Mouse (Mus musculus): ENCODE data around the gene Elmo3. TPM values are rescaled to one million over a fixed set of nuclear protein-coding genes. Genes with fewer than 3 reads are reported as not detected.
A peak's percentile ranks its signal among the peaks of the same experiment; 100 is the strongest.

Elmo3 gene
- polyA plus RNA-seq, 1 experiment from 2014 or later: 5.1 TPM

GRCm38 (mm10) chr8:105342768-105343167, 37.4 kb downstream of the Elmo3 start:
- Histone ChIP-seq H3K9ac (ENCODE audit: low read length) (no peak overlapping the region), H3K9me3 (replicated peaks; ENCODE audit: control insufficient read depth, low read length) (no peaks in the 10 kb centered on the region), H3K4me2 (ENCODE audit: low read depth, low read length) (no peak overlapping the region), H3K4me3 (ENCODE audit: low read length) (no peak overlapping the region), H3K36me3 (ENCODE audit: control insufficient read depth, insufficient read depth) (no peaks in the 10 kb centered on the region), H3K4me1 (ENCODE audit: control insufficient read depth, insufficient read depth, low read length) (peaks cover 54% of the 10 kb centered on the region), H3K27ac (ENCODE audit: low read length) (no peak overlapping the region), H3K27me3 (ENCODE audit: control insufficient read depth, insufficient read depth, low read length) (no peaks in the 10 kb centered on the region)
- WGBS: 66% methylated on average over 4 of the region's 4 CpGs
- no peak for ATAC-seq (replicated peaks; ENCODE audit: extremely low read depth, insufficient read depth, low FRiP score)

- peaks cover 50% of the 10 kb centered on the region for H3K4me1 ChIP-seq (ENCODE audit: control insufficient read depth, insufficient read depth, low read length)
- no peak overlapping the region for H3K27ac ChIP-seq (ENCODE audit: low read length)
- WGBS: 46% methylated on average over 8 of the region's 8 CpGs
- H3K4me2 ChIP-seq (ENCODE audit: low read depth, low read length): peak overlapping the region; percentile 14; the same call in 1 of the 2 replicates
- no peak overlapping the region for H3K9ac ChIP-seq (ENCODE audit: low read length)
- H3K4me3 ChIP-seq (ENCODE audit: low read length): no peak overlapping the region
- H3K36me3 ChIP-seq (ENCODE audit: control insufficient read depth, insufficient read depth): no peaks in the 10 kb centered on the region
- H3K27me3 ChIP-seq (ENCODE audit: control insufficient read depth, insufficient read depth, low read length): no peaks in the 10 kb centered on the region
- ATAC-seq (replicated peaks; ENCODE audit: extremely low read depth, insufficient read depth, low FRiP score): no peak
- no peaks in the 10 kb centered on the region for H3K9me3 ChIP-seq (replicated peaks; ENCODE audit: control insufficient read depth, low read length)
These were observed 38.6 kb downstream of the Elmo3 start for GRCm38 (mm10) chr8:105343791-105344574.

- Histone ChIP-seq H3K36me3 (ENCODE audit: control insufficient read depth, insufficient read depth) (no peaks in the 10 kb centered on the region), H3K4me2 (ENCODE audit: low read depth, low read length) (peak overlapping the region; percentile 87), H3K9ac (ENCODE audit: low read length) (peak overlapping the region; percentile 53), H3K27me3 (ENCODE audit: control insufficient read depth, insufficient read depth, low read length) (no peaks in the 10 kb centered on the region), H3K27ac (ENCODE audit: low read length) (peak overlapping the region; percentile 92), H3K4me3 (ENCODE audit: low read length) (no peak overlapping the region; the same call in 1 of the 2 replicates), H3K4me1 (ENCODE audit: control insufficient read depth, insufficient read depth, low read length) (peaks cover 47% of the 10 kb centered on the region), H3K9me3 (replicated peaks; ENCODE audit: control insufficient read depth, low read length) (no peaks in the 10 kb centered on the region)
- no peak for ATAC-seq (replicated peaks; ENCODE audit: extremely low read depth, insufficient read depth, low FRiP score)
- 40% methylated on average over 7 of the region's 7 CpGs for WGBS
These were observed 39.9 kb downstream of the Elmo3 start for GRCm38 (mm10) chr8:105345061-105345975.

GRCm38 (mm10) chr8:105346611-105347427, 41.4 kb downstream of the Elmo3 start:
- H3K9me3 ChIP-seq (replicated peaks; ENCODE audit: control insufficient read depth, low read length): no peaks in the 10 kb centered on the region
- peak overlapping the region; percentile 87 for H3K9ac ChIP-seq (ENCODE audit: low read length)
- ATAC-seq (replicated peaks; ENCODE audit: extremely low read depth, insufficient read depth, low FRiP score): peak; percentile 39
- WGBS: 2% methylated on average over 34 of the region's 34 CpGs
- peak overlapping the region; percentile 92 for H3K27ac ChIP-seq (ENCODE audit: low read length)
- peaks cover 2% of the 10 kb centered on the region; the same call in 1 of the 2 replicates for H3K27me3 ChIP-seq (ENCODE audit: control insufficient read depth, insufficient read depth, low read length)
- peak overlapping the region; percentile 73 for H3K4me3 ChIP-seq (ENCODE audit: low read length)
- H3K36me3 ChIP-seq (ENCODE audit: control insufficient read depth, insufficient read depth): no peaks in the 10 kb centered on the region
- H3K4me2 ChIP-seq (ENCODE audit: low read depth, low read length): peak overlapping the region; percentile 87
- peaks cover 44% of the 10 kb centered on the region for H3K4me1 ChIP-seq (ENCODE audit: control insufficient read depth, insufficient read depth, low read length)

GRCm38 (mm10) chr8:105347428-105348221, 42.2 kb downstream of the Elmo3 start, which contains the start of gene Fhod1:
Gene Fhod1, minus strand, starts transcription at chr8:105347953.
- under 1% methylated on average over 53 of the region's 53 CpGs for WGBS
- H3K36me3 ChIP-seq (ENCODE audit: control insufficient read depth, insufficient read depth): no peaks in the 10 kb centered on the region
- ATAC-seq (replicated peaks; ENCODE audit: extremely low read depth, insufficient read depth, low FRiP score): peak; percentile 88
- H3K27me3 ChIP-seq (ENCODE audit: control insufficient read depth, insufficient read depth, low read length): peaks cover 2% of the 10 kb centered on the region; the same call in 1 of the 2 replicates
- H3K27ac ChIP-seq (ENCODE audit: low read length): peak within 1 kb of the TSS; percentile 92
- peaks cover 44% of the 10 kb centered on the region for H3K4me1 ChIP-seq (ENCODE audit: control insufficient read depth, insufficient read depth, low read length)
- H3K4me3 ChIP-seq (ENCODE audit: low read length): peak within 1 kb of the TSS; percentile 73
- H3K4me2 ChIP-seq (ENCODE audit: low read depth, low read length): peak within 1 kb of the TSS; percentile 87
- H3K9ac ChIP-seq (ENCODE audit: low read length): peak within 1 kb of the TSS; percentile 87
- no peaks in the 10 kb centered on the region for H3K9me3 ChIP-seq (replicated peaks; ENCODE audit: control insufficient read depth, low read length)

- Histone ChIP-seq H3K9ac (ENCODE audit: low read length) (peak within 1 kb of the TSS; percentile 87), H3K4me3 (ENCODE audit: low read length) (peak within 1 kb of the TSS; percentile 73), H3K27me3 (ENCODE audit: control insufficient read depth, insufficient read depth, low read length) (peaks cover 2% of the 10 kb centered on the region; the same call in 1 of the 2 replicates), H3K36me3 (ENCODE audit: control insufficient read depth, insufficient read depth) (no peaks in the 10 kb centered on the region), H3K27ac (ENCODE audit: low read length) (peak within 1 kb of the TSS; percentile 92), H3K9me3 (replicated peaks; ENCODE audit: control insufficient read depth, low read length) (no peaks in the 10 kb centered on the region), H3K4me2 (ENCODE audit: low read depth, low read length) (peak within 1 kb of the TSS; percentile 87), H3K4me1 (ENCODE audit: control insufficient read depth, insufficient read depth, low read length) (peaks cover 44% of the 10 kb centered on the region)
- WGBS: under 1% methylated on average over 34 of the region's 34 CpGs
- no peak for ATAC-seq (replicated peaks; ENCODE audit: extremely low read depth, insufficient read depth, low FRiP score)
These were observed 43.2 kb downstream of the Elmo3 start, which contains the start of gene Slc9a5 for GRCm38 (mm10) chr8:105348450-105349095. Gene Slc9a5, plus strand, starts transcription at chr8:105348843.

GRCm38 (mm10) chr8:105349096-105349771, 43.8 kb downstream of the Elmo3 start:
- Histone ChIP-seq H3K9ac (ENCODE audit: low read length) (peak overlapping the region; percentile 73), H3K36me3 (ENCODE audit: control insufficient read depth, insufficient read depth) (no peaks in the 10 kb centered on the region), H3K4me3 (ENCODE audit: low read length) (peak overlapping the region; percentile 73), H3K4me2 (ENCODE audit: low read depth, low read length) (peak overlapping the region; percentile 87), H3K27me3 (ENCODE audit: control insufficient read depth, insufficient read depth, low read length) (peaks cover 2% of the 10 kb centered on the region; the same call in 1 of the 2 replicates), H3K4me1 (ENCODE audit: control insufficient read depth, insufficient read depth, low read length) (peaks cover 42% of the 10 kb centered on the region), H3K27ac (ENCODE audit: low read length) (no peak overlapping the region), H3K9me3 (replicated peaks; ENCODE audit: control insufficient read depth, low read length) (no peaks in the 10 kb centered on the region)
- WGBS: under 1% methylated on average over 44 of the region's 48 CpGs
- no peak for ATAC-seq (replicated peaks; ENCODE audit: extremely low read depth, insufficient read depth, low FRiP score)

Measured in heart, embryonic 16.5 days (tissue).